In the genomic region with DNA sequence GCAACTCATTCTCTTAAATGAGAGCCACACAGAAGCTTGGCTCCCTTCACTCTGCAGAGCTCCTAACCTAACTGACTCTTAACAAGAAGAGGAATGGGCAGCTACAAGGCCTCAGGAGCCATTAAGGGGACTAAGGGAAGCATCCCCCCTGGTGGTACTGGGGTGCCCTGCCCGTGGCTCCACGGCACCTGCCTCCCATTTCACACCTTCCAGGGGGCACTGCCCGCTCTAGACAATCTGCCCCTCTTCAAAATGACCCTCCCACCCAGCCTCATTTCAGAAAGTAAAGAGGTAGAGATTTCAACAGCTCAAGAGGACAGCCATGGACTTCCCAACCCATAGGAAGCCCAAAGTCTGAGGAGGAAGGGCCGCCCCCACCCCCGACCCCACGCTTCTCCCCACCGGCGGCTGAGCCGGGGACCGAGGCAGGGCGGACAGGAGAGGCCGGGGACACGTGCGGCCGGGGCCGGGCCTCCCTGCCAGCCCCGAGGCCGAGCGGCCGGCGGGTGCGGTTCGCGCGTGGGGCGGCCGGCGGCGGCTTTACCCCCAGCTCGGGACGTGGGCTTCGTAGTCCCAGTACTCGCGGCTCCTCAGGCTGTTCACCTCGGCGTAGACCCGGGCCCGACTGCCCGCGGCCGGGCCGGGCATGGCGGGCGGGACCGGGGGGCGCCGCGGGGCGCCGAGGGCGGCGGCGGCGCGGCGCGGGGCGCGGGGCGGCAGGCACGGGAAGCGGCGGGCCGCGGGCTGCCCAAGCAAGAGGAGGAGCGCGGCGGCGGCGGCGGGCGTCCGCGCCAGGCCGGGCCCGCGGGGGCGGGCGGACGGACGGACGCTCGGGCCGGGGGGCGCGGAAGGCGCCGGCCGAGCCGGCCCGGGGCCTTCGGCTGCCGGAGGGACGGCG, we compare ENCODE assay signal across 8 mouse cellular contexts. TPM values are rescaled to one million over a fixed set of nuclear protein-coding genes. Genes with fewer than 3 reads are reported as not detected.
A peak's percentile ranks its signal among the peaks of the same experiment; 100 is the strongest.
DNase-seq lines count a peak whose midpoint lies in the region; ATAC-seq and TF ChIP-seq lines count a peak whose summit lies in the region.

No protein-coding gene starts in this region.

- in situ Hi-C loops in Patski (cut with MboI; ENCODE audit: low pct_unique_long_range_greater_than_20kb), result no loop called here

- peak; percentile 37 for ATAC-seq in Patski
- peak; percentile 53 for ATAC-seq in forebrain, embryonic 12.5 days (ENCODE audit: low FRiP score)
- peak; percentile 67 for ATAC-seq in intestine, embryonic 16.5 days
- ATAC-seq in midbrain, embryonic 11.5 days (ENCODE audit: low FRiP score), result peak; percentile 46

- intact Hi-C loops in left cerebral cortex, adult 2 months (cut with DNase I), result loop anchor here (5.0 to 10.0 kb wide), 2 partner anchors 47 to 209 kb away; a partner anchor contains a TSS

- CTCF ChIA-PET in Patski (lab: Charles Lee), result interaction anchor here (1.2 kb wide), 1 partner anchor 41 kb away, joined by 3 read pairs; no protein-coding TSS in a partner anchor

- under 1% methylated on average over 32 of the region's 95 CpGs for WGBS in forebrain, embryonic 12.5 days
- WGBS in intestine, embryonic 16.5 days, result 1% methylated on average over 40 of the region's 95 CpGs
- WGBS in midbrain, embryonic 11.5 days, result 1% methylated on average over 65 of the region's 95 CpGs

- TF ChIP-seq CTCF in left cerebral cortex, adult 2 months (IDR thresholded peaks at IDR 0.05), result no peak
- no peak for TF ChIP-seq CTCF in Patski (IDR thresholded peaks at IDR 0.05)

- no peak for DNase-seq in left cerebral cortex, adult 2 months (ENCODE audit: extremely low spot score in 1 of 2, low spot score in 2 of 2)
- no peak for DNase-seq in left cerebral cortex, adult 8-10 months (ENCODE audit: low spot score in 2 of 2)
- DNase-seq in Patski (ENCODE audit: low read depth, low spot score), result no peak
- no peak for DNase-seq in midbrain, embryonic 11.5 days (ENCODE audit: low spot score, missing footprints)
- peak; percentile 6 to 23 for DNase-seq in thymus, postnatal 36 days
- no peak for DNase-seq in layer of hippocampus, adult 8-10 months (ENCODE audit: low spot score in 2 of 2)

- H3K27ac ChIP-seq in left cerebral cortex, adult 2 months, result peak overlapping the region; percentile 86
- H3K27ac ChIP-seq in forebrain, embryonic 12.5 days, result peak overlapping the region; percentile 66; the same call in 1 of the 2 replicates
- peak overlapping the region; percentile 45 for H3K27ac ChIP-seq in intestine, embryonic 16.5 days (ENCODE audit: low read length)
- H3K27ac ChIP-seq in midbrain, embryonic 11.5 days (ENCODE audit: low read depth, low read length), result no peak overlapping the region

- peaks cover 4% of the 10 kb centered on the region for H3K27me3 ChIP-seq in Patski
- no peaks in the 10 kb centered on the region for H3K27me3 ChIP-seq in forebrain, embryonic 12.5 days
- H3K27me3 ChIP-seq in intestine, embryonic 16.5 days (replicated peaks; ENCODE audit: control insufficient read depth, insufficient read depth, low read length), result no peaks in the 10 kb centered on the region
- H3K27me3 ChIP-seq in midbrain, embryonic 11.5 days (ENCODE audit: control insufficient read depth, insufficient read depth, low read length), result no peaks in the 10 kb centered on the region

- H3K4me1 ChIP-seq in forebrain, embryonic 12.5 days, result peaks cover 22% of the 10 kb centered on the region
- peaks cover 8% of the 10 kb centered on the region for H3K4me1 ChIP-seq in intestine, embryonic 16.5 days (ENCODE audit: control insufficient read depth, insufficient read depth, low read length)
- H3K4me1 ChIP-seq in midbrain, embryonic 11.5 days (ENCODE audit: control insufficient read depth, insufficient read depth, low read length), result peaks cover 9% of the 10 kb centered on the region

- H3K9ac ChIP-seq in forebrain, embryonic 12.5 days, result peak overlapping the region; percentile 96
- H3K9ac ChIP-seq in intestine, embryonic 16.5 days (ENCODE audit: low read depth, low read length), result peak overlapping the region; percentile 95
- peak overlapping the region; percentile 96 for H3K9ac ChIP-seq in midbrain, embryonic 11.5 days (ENCODE audit: low read length)

- peaks cover 35% of the 10 kb centered on the region for H3K36me3 ChIP-seq in forebrain, embryonic 12.5 days (replicated peaks)
- H3K36me3 ChIP-seq in intestine, embryonic 16.5 days (ENCODE audit: control insufficient read depth, insufficient read depth, low read length), result 0 out of 2 replicates have a peak, but pooled peaks cover 6% of the 10 kb centered on the region
- H3K36me3 ChIP-seq in midbrain, embryonic 11.5 days (ENCODE audit: control insufficient read depth, insufficient read depth, low read length), result peaks cover 3% of the 10 kb centered on the region

- no peaks in the 10 kb centered on the region for H3K9me3 ChIP-seq in forebrain, embryonic 12.5 days
- H3K9me3 ChIP-seq in intestine, embryonic 16.5 days (ENCODE audit: control insufficient read depth, low read length), result no peaks in the 10 kb centered on the region
- no peaks in the 10 kb centered on the region for H3K9me3 ChIP-seq in midbrain, embryonic 11.5 days (ENCODE audit: control insufficient read depth, low read length)

- H3K4me2 ChIP-seq in forebrain, embryonic 12.5 days, result peak overlapping the region; percentile 97
- H3K4me2 ChIP-seq in intestine, embryonic 16.5 days (ENCODE audit: low read depth, low read length), result peak overlapping the region; percentile 86
- peak overlapping the region; percentile 94 for H3K4me2 ChIP-seq in midbrain, embryonic 11.5 days

- POLR2A ChIA-PET in Patski (lab: Charles Lee), result no interaction called here

- peak overlapping the region; percentile 66 for H3K4me3 ChIP-seq in left cerebral cortex, adult 2 months
- peak overlapping the region; percentile 99 for H3K4me3 ChIP-seq in forebrain, embryonic 12.5 days (replicated peaks)
- peak overlapping the region; percentile 96 for H3K4me3 ChIP-seq in intestine, embryonic 16.5 days (ENCODE audit: low read length)
- peak overlapping the region; percentile 99 for H3K4me3 ChIP-seq in midbrain, embryonic 11.5 days (ENCODE audit: low read depth, low read length)

RNA-seq across cellular contexts. Expression of a gene that starts 1.8 kb away (rescaled TPM):
- 10 to 100 TPM; 71.6 to 86.2 TPM for total RNA-seq in left cerebral cortex, adult 2 months (2021)
- 10 to 100 TPM; 71.1 to 85.2 (median 78.2) TPM for total RNA-seq in left cerebral cortex, adult 8-10 months (2022)
- 87.3 TPM for polyA plus RNA-seq in Patski (2021)
- 13.6 and 13.7 TPM in 2 replicates for polyA plus RNA-seq in forebrain, embryonic 12.5 days (2016; fragmentation: Nextera tagmentation; extraction: Ambion mirVana)
- polyA plus RNA-seq in intestine, embryonic 16.5 days (2015; fragmentation: Nextera tagmentation; extraction: Ambion mirVana), result 5.1 and 5.5 TPM in 2 replicates
- polyA plus RNA-seq in midbrain, embryonic 11.5 days (2014; fragmentation: Nextera tagmentation; extraction: Ambion mirVana), result 13.1 and 14.7 TPM in 2 replicates
- 10 to 100 TPM; 61.1 to 82.5 (median 70.6) TPM for total RNA-seq in layer of hippocampus, adult 8-10 months (2022)

RNA-seq across cellular contexts. Expression of a gene that starts 45.8 kb away (rescaled TPM):
- total RNA-seq in left cerebral cortex, adult 2 months (2021), result 1 to 10 TPM; 3.3 to 3.4 TPM
- 1 to 10 TPM; 2.2 to 4.2 (median 3.4) TPM for total RNA-seq in left cerebral cortex, adult 8-10 months (2022)
- 1.0 TPM for polyA plus RNA-seq in Patski (2021)
- 0.83 and 1.0 TPM in 2 replicates for polyA plus RNA-seq in forebrain, embryonic 12.5 days (2016; fragmentation: Nextera tagmentation; extraction: Ambion mirVana)
- polyA plus RNA-seq in intestine, embryonic 16.5 days (2015; fragmentation: Nextera tagmentation; extraction: Ambion mirVana), result 0.13 TPM in 1 of 2 replicates, not detected in the other
- polyA plus RNA-seq in midbrain, embryonic 11.5 days (2014; fragmentation: Nextera tagmentation; extraction: Ambion mirVana), result not detected in 2 replicates
- 1 to 10 TPM; 1.2 to 2.7 (median 1.6) TPM for total RNA-seq in layer of hippocampus, adult 8-10 months (2022)

RNA-seq across cellular contexts. Expression of a gene that starts 53.4 kb away (rescaled TPM):
- 10 to 100 TPM; 57.7 to 58.7 TPM for total RNA-seq in left cerebral cortex, adult 2 months (2021)
- 10 to 100 TPM; 52.7 to 60.3 (median 57.4) TPM for total RNA-seq in left cerebral cortex, adult 8-10 months (2022)
- 64.5 TPM for polyA plus RNA-seq in Patski (2021)
- polyA plus RNA-seq in forebrain, embryonic 12.5 days (2016; fragmentation: Nextera tagmentation; extraction: Ambion mirVana), result 139 and 140 TPM in 2 replicates
- 100 and 113 TPM in 2 replicates for polyA plus RNA-seq in intestine, embryonic 16.5 days (2015; fragmentation: Nextera tagmentation; extraction: Ambion mirVana)
- polyA plus RNA-seq in midbrain, embryonic 11.5 days (2014; fragmentation: Nextera tagmentation; extraction: Ambion mirVana), result 139 and 142 TPM in 2 replicates
- 10 to 100 TPM; 48.2 to 65.2 (median 54.6) TPM for total RNA-seq in layer of hippocampus, adult 8-10 months (2022)

Comparison
In these comparisons a context has a peak if more than half of its experiments do, and no peak if none do; other contexts are left out.
1. DNase-seq: peak in thymus, postnatal 36 days (2 of 2); none in left cerebral cortex, adult 2 months (0 of 2), left cerebral cortex, adult 8-10 months (0 of 2), Patski (single experiment), midbrain, embryonic 11.5 days (single experiment) and layer of hippocampus, adult 8-10 months (0 of 2).
2. Peak in every context shown above with its lines, with median percentiles within 50 percentile points of each other: H3K4me3 ChIP-seq, ATAC-seq, H3K4me2 ChIP-seq and H3K9ac ChIP-seq.